Mouse (Mus musculus): ENCODE measurements around the gene Camk1d. TPM values are rescaled to one million over a fixed set of nuclear protein-coding genes. Genes with fewer than 3 reads are reported as not detected.
A peak's percentile ranks its signal among the peaks of the same experiment; 100 is the strongest.

The Camk1d gene
- polyA plus RNA-seq, 1 experiment from 2014 or later: 6.7 TPM

DNA sequence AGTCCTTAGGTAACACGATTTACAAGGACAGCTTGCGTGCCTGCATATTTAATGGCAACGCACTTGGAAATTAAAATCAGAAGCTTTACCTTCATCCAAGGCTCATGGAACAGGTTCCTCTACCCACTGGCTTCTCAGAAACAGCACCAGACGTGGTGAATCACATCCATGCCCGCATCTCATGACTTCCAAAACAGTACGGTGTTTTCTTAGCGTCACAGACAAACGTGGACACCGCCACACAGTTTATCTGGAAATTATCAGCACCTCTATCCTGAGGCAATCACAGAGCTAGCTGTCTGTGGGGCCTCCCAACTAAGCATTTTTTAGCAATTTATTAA is 38.2 kb downstream of the Camk1d start:
- no peak for DNase-seq (ENCODE audit: low spot score)
- no peak for ATAC-seq (ENCODE audit: low FRiP score, low TSS enrichment)
- no peaks in the 10 kb centered on the region for H3K9me3 ChIP-seq (ENCODE audit: control insufficient read depth, low read length)
- no peaks in the 10 kb centered on the region for H3K4me1 ChIP-seq (replicated peaks; ENCODE audit: control insufficient read depth, insufficient read depth)
- no peaks in the 10 kb centered on the region for H3K27me3 ChIP-seq (ENCODE audit: control insufficient read depth, insufficient read depth, low read length)
- 53% methylated on average over 9 of the region's 9 CpGs for WGBS
- H3K4me3 ChIP-seq (ENCODE audit: low read depth, low read length): no peak overlapping the region
- H3K36me3 ChIP-seq (ENCODE audit: control insufficient read depth, insufficient read depth, low read length): no peaks in the 10 kb centered on the region
- TF ChIP-seq CTCF (IDR thresholded peaks at IDR 0.05; ENCODE audit: low read depth): no peak
- TF ChIP-seq EP300 (optimal IDR thresholded peaks at IDR 0.05): no peak
- H3K9ac ChIP-seq (ENCODE audit: low read length): no peak overlapping the region
- H3K4me2 ChIP-seq (replicated peaks; ENCODE audit: low read depth): no peak overlapping the region
- 0 out of 2 replicates have a peak overlapping the region, but pooled peaks have one; percentile 18 for H3K27ac ChIP-seq (replicated peaks)

DNA sequence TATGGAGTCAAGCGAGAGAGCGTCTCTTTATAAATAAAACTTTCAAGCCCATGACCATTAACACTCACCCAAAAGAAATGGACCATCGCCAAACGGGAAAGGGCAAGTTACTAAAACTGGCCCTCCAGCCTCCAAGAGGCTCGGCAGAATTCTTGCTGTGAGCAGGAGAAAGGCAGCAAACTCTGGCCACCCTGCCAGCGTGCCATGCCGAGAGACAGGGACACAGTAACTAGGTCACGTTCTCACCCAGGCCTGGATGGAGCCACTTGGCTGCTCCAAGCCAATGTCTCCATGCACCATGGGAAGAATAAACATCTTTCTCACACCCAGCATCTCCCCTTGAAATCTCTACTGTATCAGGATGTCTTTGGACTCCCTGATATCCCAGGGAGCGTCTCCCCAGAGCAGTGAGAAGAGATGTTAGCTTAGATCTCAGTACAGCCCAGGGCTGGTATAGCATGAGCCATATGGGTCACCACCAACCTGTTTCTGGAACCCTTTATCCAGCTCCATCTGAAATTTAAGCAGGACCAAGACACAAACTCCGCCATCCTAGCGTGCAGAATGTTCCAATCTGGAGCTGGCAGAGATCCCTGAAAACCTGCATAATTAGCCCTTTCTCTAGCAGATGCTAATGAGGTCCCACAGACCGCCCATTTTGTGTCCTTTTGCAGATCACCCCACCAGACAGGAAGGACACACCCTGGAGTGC is 38.7 kb downstream of the Camk1d start:
- Histone ChIP-seq H3K27ac (replicated peaks) (0 out of 2 replicates have a peak overlapping the region, but pooled peaks have one; percentile 18), H3K4me3 (ENCODE audit: low read depth, low read length) (no peak overlapping the region), H3K4me1 (replicated peaks; ENCODE audit: control insufficient read depth, insufficient read depth) (no peaks in the 10 kb centered on the region), H3K27me3 (ENCODE audit: control insufficient read depth, insufficient read depth, low read length) (no peaks in the 10 kb centered on the region), H3K9ac (ENCODE audit: low read length) (no peak overlapping the region), H3K9me3 (ENCODE audit: control insufficient read depth, low read length) (no peaks in the 10 kb centered on the region), H3K4me2 (replicated peaks; ENCODE audit: low read depth) (no peak overlapping the region), H3K36me3 (ENCODE audit: control insufficient read depth, insufficient read depth, low read length) (no peaks in the 10 kb centered on the region)
- WGBS: 80% methylated on average over 12 of the region's 12 CpGs
- no peak for ATAC-seq (ENCODE audit: low FRiP score, low TSS enrichment)
- no peak for DNase-seq (ENCODE audit: low spot score)
- TF ChIP-seq EP300 (optimal IDR thresholded peaks at IDR 0.05) (no peak), CTCF (IDR thresholded peaks at IDR 0.05; ENCODE audit: low read depth) (no peak)

DNA sequence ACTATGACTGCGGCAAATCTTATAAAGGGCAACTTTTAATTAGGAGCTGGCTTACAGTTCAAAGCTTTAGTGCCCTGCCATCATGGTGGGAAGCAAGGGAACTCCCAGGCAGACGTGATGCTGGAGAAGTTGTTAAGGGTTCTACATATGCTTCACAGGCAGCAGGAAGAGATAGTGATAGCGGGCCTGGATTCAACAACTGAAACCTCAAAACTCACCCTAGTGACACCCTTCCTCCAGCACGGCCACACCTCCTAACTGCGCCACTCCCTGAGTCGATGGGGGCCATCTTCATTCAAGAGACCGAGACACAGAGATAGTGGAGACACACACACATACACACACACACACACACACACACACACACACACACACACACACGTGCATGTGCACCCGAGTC is 39.8 kb downstream of the Camk1d start:
- Histone ChIP-seq H3K4me3 (ENCODE audit: low read depth, low read length) (no peak overlapping the region), H3K27me3 (ENCODE audit: control insufficient read depth, insufficient read depth, low read length) (no peaks in the 10 kb centered on the region), H3K36me3 (ENCODE audit: control insufficient read depth, insufficient read depth, low read length) (no peaks in the 10 kb centered on the region), H3K9me3 (ENCODE audit: control insufficient read depth, low read length) (no peaks in the 10 kb centered on the region), H3K4me2 (replicated peaks; ENCODE audit: low read depth) (no peak overlapping the region), H3K27ac (replicated peaks) (no peak overlapping the region), H3K9ac (ENCODE audit: low read length) (no peak overlapping the region), H3K4me1 (replicated peaks; ENCODE audit: control insufficient read depth, insufficient read depth) (no peaks in the 10 kb centered on the region)
- DNase-seq (ENCODE audit: low spot score): no peak
- ATAC-seq (ENCODE audit: low FRiP score, low TSS enrichment): no peak
- 92% methylated on average over 9 of the region's 9 CpGs for WGBS
- TF ChIP-seq CTCF (IDR thresholded peaks at IDR 0.05; ENCODE audit: low read depth) (no peak), EP300 (optimal IDR thresholded peaks at IDR 0.05) (no peak)

DNA sequence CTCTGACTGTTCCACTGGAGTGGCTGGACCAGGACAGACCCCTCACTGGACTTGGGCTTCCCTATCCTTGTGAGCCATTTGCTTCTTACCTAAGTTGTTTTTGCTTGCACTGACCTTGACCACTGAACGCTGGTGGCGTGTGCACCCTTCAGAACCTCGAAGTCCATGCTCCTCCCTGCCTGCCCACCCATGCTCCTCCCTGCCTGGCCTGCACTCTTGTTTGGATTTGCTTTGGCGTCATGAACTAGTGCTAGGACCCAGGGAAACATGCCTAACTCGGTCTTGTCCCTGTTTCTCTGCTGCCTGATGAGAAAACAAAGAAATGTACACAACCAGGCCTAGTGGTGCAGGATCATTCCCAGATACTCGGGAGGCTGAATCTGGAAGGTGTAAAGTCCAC is 40.5 kb downstream of the Camk1d start:
- Histone ChIP-seq H3K9me3 (ENCODE audit: control insufficient read depth, low read length) (no peaks in the 10 kb centered on the region), H3K4me2 (replicated peaks; ENCODE audit: low read depth) (no peak overlapping the region), H3K27ac (replicated peaks) (no peak overlapping the region), H3K4me1 (replicated peaks; ENCODE audit: control insufficient read depth, insufficient read depth) (no peaks in the 10 kb centered on the region), H3K36me3 (ENCODE audit: control insufficient read depth, insufficient read depth, low read length) (no peaks in the 10 kb centered on the region), H3K9ac (ENCODE audit: low read length) (no peak overlapping the region), H3K27me3 (ENCODE audit: control insufficient read depth, insufficient read depth, low read length) (no peaks in the 10 kb centered on the region), H3K4me3 (ENCODE audit: low read depth, low read length) (no peak overlapping the region)
- no peak for ATAC-seq (ENCODE audit: low FRiP score, low TSS enrichment)
- TF ChIP-seq EP300 (optimal IDR thresholded peaks at IDR 0.05) (no peak), CTCF (IDR thresholded peaks at IDR 0.05; ENCODE audit: low read depth) (no peak)
- 51% methylated on average over 6 of the region's 6 CpGs for WGBS
- DNase-seq (ENCODE audit: low spot score): no peak

DNA sequence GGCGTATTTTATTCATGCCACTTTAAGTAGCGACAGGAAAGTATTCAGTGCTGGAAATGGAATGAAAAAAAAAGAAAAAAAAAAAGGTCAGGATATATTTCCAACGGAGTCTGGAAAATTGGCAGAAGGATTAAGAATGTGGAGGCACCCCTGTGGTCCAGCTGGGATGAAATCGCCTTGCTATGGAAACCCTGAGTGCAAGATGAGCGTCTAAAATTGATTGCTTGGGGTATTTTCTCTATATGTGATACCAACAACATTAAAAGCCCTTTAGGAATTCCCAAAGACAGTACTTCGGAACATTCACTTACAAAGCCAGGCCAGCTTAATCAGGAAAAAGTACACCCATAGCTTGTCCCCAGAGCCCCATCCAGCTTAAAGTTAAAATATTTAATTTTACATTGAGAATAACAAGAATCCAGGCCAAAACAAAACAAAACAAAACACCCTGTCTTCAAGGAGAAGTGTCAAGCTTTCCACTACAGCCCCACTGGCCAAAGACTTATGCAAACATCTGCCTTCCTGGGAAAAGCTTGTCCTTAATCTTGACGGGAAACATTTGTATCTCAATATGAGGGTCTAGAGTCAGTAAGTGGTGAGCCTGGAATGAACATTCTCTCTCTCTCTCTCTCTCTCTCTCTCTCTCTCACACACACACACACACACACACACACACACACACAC is 41.3 kb downstream of the Camk1d start:
- TF ChIP-seq EP300 (optimal IDR thresholded peaks at IDR 0.05) (no peak), CTCF (IDR thresholded peaks at IDR 0.05; ENCODE audit: low read depth) (no peak)
- H3K4me1 ChIP-seq (replicated peaks; ENCODE audit: control insufficient read depth, insufficient read depth): no peaks in the 10 kb centered on the region
- no peaks in the 10 kb centered on the region for H3K36me3 ChIP-seq (ENCODE audit: control insufficient read depth, insufficient read depth, low read length)
- no peak overlapping the region for H3K4me3 ChIP-seq (ENCODE audit: low read depth, low read length)
- WGBS: 44% methylated on average over 7 of the region's 7 CpGs
- no peak overlapping the region for H3K4me2 ChIP-seq (replicated peaks; ENCODE audit: low read depth)
- H3K9me3 ChIP-seq (ENCODE audit: control insufficient read depth, low read length): no peaks in the 10 kb centered on the region
- no peak for DNase-seq (ENCODE audit: low spot score)
- ATAC-seq (ENCODE audit: low FRiP score, low TSS enrichment): no peak
- no peak overlapping the region for H3K9ac ChIP-seq (ENCODE audit: low read length)
- H3K27me3 ChIP-seq (ENCODE audit: control insufficient read depth, insufficient read depth, low read length): no peaks in the 10 kb centered on the region
- 0 out of 2 replicates have a peak overlapping the region, but pooled peaks have one; percentile 13 for H3K27ac ChIP-seq (replicated peaks)

DNA sequence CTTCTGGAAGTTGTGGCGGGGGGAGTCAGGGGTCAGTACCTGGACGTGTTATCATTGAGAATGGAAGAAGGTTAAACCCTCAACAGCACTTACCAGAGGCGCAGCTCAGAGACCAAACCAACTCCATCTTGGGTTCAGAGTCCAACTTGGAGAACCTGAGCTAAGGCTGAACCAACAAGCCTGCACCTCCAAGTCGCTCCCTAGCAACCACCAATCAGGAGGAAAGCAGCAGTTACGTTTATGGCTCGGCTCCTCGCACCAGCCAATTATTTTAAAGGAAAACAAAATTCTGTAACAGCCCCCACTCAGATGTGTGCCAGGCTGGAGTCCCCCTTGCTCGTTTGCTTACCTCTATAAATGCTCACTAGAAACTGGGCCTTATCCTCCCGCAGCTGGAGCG is 44.2 kb downstream of the Camk1d start:
- WGBS: 93% methylated on average over 10 of the region's 10 CpGs
- ATAC-seq (ENCODE audit: low FRiP score, low TSS enrichment): no peak
- H3K27ac ChIP-seq (replicated peaks): no peak overlapping the region

More for the DNA sequence above, 44.2 kb downstream of the Camk1d start:
- H3K9me3 ChIP-seq (ENCODE audit: control insufficient read depth, low read length): no peaks in the 10 kb centered on the region
- no peak overlapping the region for H3K4me3 ChIP-seq (ENCODE audit: low read depth, low read length)
- TF ChIP-seq CTCF (IDR thresholded peaks at IDR 0.05; ENCODE audit: low read depth): no peak
- no peak for TF ChIP-seq EP300 (optimal IDR thresholded peaks at IDR 0.05)
- H3K9ac ChIP-seq (ENCODE audit: low read length): no peak overlapping the region
- H3K36me3 ChIP-seq (ENCODE audit: control insufficient read depth, insufficient read depth, low read length): no peaks in the 10 kb centered on the region
- H3K27me3 ChIP-seq (ENCODE audit: control insufficient read depth, insufficient read depth, low read length): no peaks in the 10 kb centered on the region
- no peak overlapping the region for H3K4me2 ChIP-seq (replicated peaks; ENCODE audit: low read depth)
- no peak for DNase-seq (ENCODE audit: low spot score)
- no peaks in the 10 kb centered on the region for H3K4me1 ChIP-seq (replicated peaks; ENCODE audit: control insufficient read depth, insufficient read depth)
